Mouse (Mus musculus): ENCODE data around the gene Rab34.

Rab34 gene

GRCm38 (mm10) chr11:78188331-78189233 is at the start of gene Rab34:
TSS of gene Rab34 (plus strand) at chr11:78188430.
- in situ Hi-C loops (cut with MboI, MseI) = no loop called here

GRCm38 (mm10) chr11:78140665-78141064 is 47.6 kb upstream of the Rab34 start:
- in situ Hi-C loops (cut with MboI, MseI) = no loop called here

GRCm38 (mm10) chr11:78143520-78143919 is 44.7 kb upstream of the Rab34 start:
- in situ Hi-C loops (cut with MboI, MseI) = no loop called here

- in situ Hi-C loops (cut with MboI, MseI) = no loop called here
Observed at GRCm38 (mm10) chr11:78146168-78146567, 42.1 kb upstream of the Rab34 start.

GRCm38 (mm10) chr11:78146707-78147543 is 41.3 kb upstream of the Rab34 start:
- in situ Hi-C loops (cut with MboI, MseI) = no loop called here

- in situ Hi-C loops (cut with MboI, MseI) = no loop called here
Observed at GRCm38 (mm10) chr11:78151161-78151560, 37.1 kb upstream of the Rab34 start.

GRCm38 (mm10) chr11:78152299-78153231 is 35.7 kb upstream of the Rab34 start:
- in situ Hi-C loops (cut with MboI, MseI) = no loop called here

- in situ Hi-C loops (cut with MboI, MseI) = no loop called here
Observed at GRCm38 (mm10) chr11:78153778-78154177, 34.5 kb upstream of the Rab34 start.

- in situ Hi-C loops (cut with MboI, MseI) = no loop called here
Observed at GRCm38 (mm10) chr11:78155674-78156073, 32.6 kb upstream of the Rab34 start.

GRCm38 (mm10) chr11:78156156-78156699 is 32.0 kb upstream of the Rab34 start:
- in situ Hi-C loops (cut with MboI, MseI) = no loop called here

GRCm38 (mm10) chr11:78159096-78159495 is 29.1 kb upstream of the Rab34 start:
- in situ Hi-C loops (cut with MboI, MseI) = no loop called here

GRCm38 (mm10) chr11:78159557-78159956 is 28.7 kb upstream of the Rab34 start:
- in situ Hi-C loops (cut with MboI, MseI) = no loop called here

- in situ Hi-C loops (cut with MboI, MseI) = loop anchor here (5.0 kb wide), 1 partner anchor 48 kb away; no protein-coding TSS in a partner anchor
Observed at GRCm38 (mm10) chr11:78160171-78160570, 28.1 kb upstream of the Rab34 start.

- in situ Hi-C loops (cut with MboI, MseI) = loop anchor here (5.0 kb wide), 1 partner anchor 48 kb away; no protein-coding TSS in a partner anchor
Observed at GRCm38 (mm10) chr11:78160675-78161074, 27.6 kb upstream of the Rab34 start.

- in situ Hi-C loops (cut with MboI, MseI) = loop anchor here (5.0 kb wide), 1 partner anchor 49 kb away; no protein-coding TSS in a partner anchor
Observed at GRCm38 (mm10) chr11:78161169-78161568, 27.1 kb upstream of the Rab34 start.

- in situ Hi-C loops (cut with MboI, MseI) = loop anchor here (5.0 kb wide), 1 partner anchor 50 kb away; no protein-coding TSS in a partner anchor
Observed at GRCm38 (mm10) chr11:78161968-78162367, 26.3 kb upstream of the Rab34 start.

GRCm38 (mm10) chr11:78162504-78162903 is 25.7 kb upstream of the Rab34 start:
- in situ Hi-C loops (cut with MboI, MseI) = loop anchor here (5.0 kb wide), 1 partner anchor 50 kb away; no protein-coding TSS in a partner anchor

- in situ Hi-C loops (cut with MboI, MseI) = loop anchor here (5.0 kb wide), 1 partner anchor 51 kb away; no protein-coding TSS in a partner anchor
Observed at GRCm38 (mm10) chr11:78163045-78163444, 25.2 kb upstream of the Rab34 start.

GRCm38 (mm10) chr11:78163681-78164603 is 24.3 kb upstream of the Rab34 start:
- in situ Hi-C loops (cut with MboI, MseI) = loop anchor here (5.0 kb wide), 1 partner anchor 52 kb away; no protein-coding TSS in a partner anchor
